Mouse (Mus musculus) megakaryocyte, embryonic 14.5 days (primary cell): Measurements from ENCODE around the gene Esrp2.

ENCODE experiments used
- FLI1 ChIP-seq: IDR thresholded peaks from 2 replicates; pipeline ENCODE4 v1.6.1; 2012; ENCODE audit warnings: low read length, inconsistent platforms, mixed read lengths
- GATA1 ChIP-seq: IDR thresholded peaks from 3 replicates; pipeline ENCODE4 v1.6.1; 2012; ENCODE audit warnings: mixed read lengths, low read length, inconsistent platforms, borderline replicate concordance

DNA sequence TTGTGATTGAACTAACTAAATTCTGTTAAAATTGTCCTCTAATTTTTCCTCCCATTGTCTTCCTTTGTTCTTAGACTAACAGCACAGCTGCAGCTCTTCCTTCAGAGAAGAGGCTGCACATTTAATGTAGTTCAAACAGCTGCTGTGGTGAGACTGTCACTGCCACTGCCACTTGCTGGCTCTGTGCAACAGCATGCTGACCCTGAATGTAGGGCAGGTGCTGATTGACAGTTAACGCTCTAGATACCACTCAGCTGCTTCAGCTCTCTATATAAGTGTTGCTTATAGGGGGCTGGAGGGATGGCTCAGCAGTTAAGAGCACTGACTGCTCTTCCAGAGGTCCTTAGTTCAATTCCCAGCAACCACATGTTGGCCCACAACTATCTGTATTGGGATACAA, 24.3 kb downstream of the Esrp2 start:
- no peak for TF ChIP-seq FLI1
- no peak for TF ChIP-seq GATA1
